Comparison of ENCODE assay signal across 8 mouse cellular contexts in genomic region chr1:56971441-56971861, GRCm38 (mm10). TPM values are rescaled to one million over a fixed set of nuclear protein-coding genes. Genes with fewer than 3 reads are reported as not detected.
A peak's percentile ranks its signal among the peaks of the same experiment; 100 is the strongest.
DNase-seq lines count a peak whose midpoint lies in the region; ATAC-seq and TF ChIP-seq lines count a peak whose summit lies in the region.
"Had no signal": no experiment of that assay in that cellular context is flagged by ENCODE, and none has a peak within 500 bp of the region (broad histone marks: within the 10 kb centered on the region; RNA-seq: fewer than 3 reads in every experiment).

No protein-coding gene starts in this region.

- peak overlapping the region; percentile 53; the same call in 1 of the 2 replicates for H3K9ac ChIP-seq in hindbrain, postnatal 0 days (replicated peaks; ENCODE audit: low read length)
- peak overlapping the region; percentile 64 for H3K9ac ChIP-seq in midbrain, embryonic 13.5 days (replicated peaks)

- DNase-seq in embryo, embryonic 10.5 days (ENCODE audit: low spot score), result peak; percentile 66
- DNase-seq in hindbrain, postnatal 0 days (ENCODE audit: low spot score), result no peak
- DNase-seq in spleen, adult 12 weeks (ENCODE audit: low spot score), result no peak

- 0% methylated on average over 29 of the region's 29 CpGs for WGBS in hindbrain, postnatal 0 days
- WGBS in midbrain, embryonic 13.5 days, result 0% methylated on average over 27 of the region's 29 CpGs

- 0 out of 2 replicates have a peak overlapping the region, but pooled peaks have one; percentile 11 for H3K27ac ChIP-seq in hindbrain, postnatal 0 days
- no peak overlapping the region for H3K27ac ChIP-seq in midbrain, embryonic 13.5 days

- peaks cover 44% of the 10 kb centered on the region for H3K4me1 ChIP-seq in megakaryocyte, embryonic 14.5 days
- peaks cover 3% of the 10 kb centered on the region; the same call in 1 of the 2 replicates for H3K4me1 ChIP-seq in hindbrain, postnatal 0 days (ENCODE audit: insufficient read depth, low read length)
- H3K4me1 ChIP-seq in midbrain, embryonic 13.5 days (replicated peaks), result peaks cover 34% of the 10 kb centered on the region

- H3K36me3 ChIP-seq in megakaryocyte, embryonic 14.5 days (replicated peaks; ENCODE audit: low read length), result no peaks in the 10 kb centered on the region
- H3K36me3 ChIP-seq in hindbrain, postnatal 0 days (ENCODE audit: insufficient read depth, low read length), result no peaks in the 10 kb centered on the region
- H3K36me3 ChIP-seq in midbrain, embryonic 13.5 days, result no peaks in the 10 kb centered on the region

- H3K27me3 ChIP-seq in megakaryocyte, embryonic 14.5 days (replicated peaks), result peaks cover 79% of the 10 kb centered on the region
- H3K27me3 ChIP-seq in hindbrain, postnatal 0 days (ENCODE audit: insufficient read depth, low read length), result peaks cover 43% of the 10 kb centered on the region
- H3K27me3 ChIP-seq in midbrain, embryonic 13.5 days, result peaks cover 62% of the 10 kb centered on the region

- H3K9me3 ChIP-seq in megakaryocyte, embryonic 14.5 days, result no peaks in the 10 kb centered on the region
- H3K9me3 ChIP-seq in hindbrain, postnatal 0 days (ENCODE audit: low read length), result no peaks in the 10 kb centered on the region
- no peaks in the 10 kb centered on the region for H3K9me3 ChIP-seq in midbrain, embryonic 13.5 days

- ATAC-seq in megakaryocyte, adult 5-6 weeks (ENCODE audit: poor library complexity, severe bottlenecking), result no peak
- no peak for ATAC-seq in hindbrain, postnatal 0 days
- ATAC-seq in midbrain, embryonic 13.5 days, result no peak
- no peak for ATAC-seq in frontal cortex, adult (ENCODE audit: low TSS enrichment)

- peak overlapping the region; percentile 92 for H3K4me3 ChIP-seq in megakaryocyte, embryonic 14.5 days (replicated peaks)
- peak overlapping the region; percentile 73 for H3K4me3 ChIP-seq in hindbrain, postnatal 0 days (ENCODE audit: low read length)
- peak overlapping the region; percentile 66 for H3K4me3 ChIP-seq in midbrain, embryonic 13.5 days (replicated peaks)

- peak overlapping the region; percentile 85 for H3K4me2 ChIP-seq in hindbrain, postnatal 0 days (ENCODE audit: low read depth, low read length)
- H3K4me2 ChIP-seq in midbrain, embryonic 13.5 days (replicated peaks), result peak overlapping the region; percentile 96

- TF ChIP-seq CTCF in hindbrain, postnatal 0 days (IDR thresholded peaks at IDR 0.05; ENCODE audit: low read depth), result no peak

RNA-seq across cellular contexts. Expression of gene Satb2, which starts 7.0 kb away (rescaled TPM):
- 0.15 TPM in 1 of 2 replicates, not detected in the other for polyA plus RNA-seq in megakaryocyte, embryonic 14.5 days (2012; ENCODE audit: insufficient read depth, low replicate concordance)
- total RNA-seq in megakaryocyte, adult 5-6 weeks (2015), result 1.1 and 1.2 TPM in 2 replicates
- 0.29 and 0.98 TPM in 2 replicates for total RNA-seq in megakaryocyte, adult 5-6 weeks (2017)
- 1.7 and 3.4 TPM in 2 replicates for total RNA-seq in hindbrain, postnatal 0 days (2014; rRNA removed)
- 1.1 TPM in 2 replicates for polyA plus RNA-seq in hindbrain, postnatal 0 days (2015; fragmentation: Nextera tagmentation; extraction: Ambion mirVana)
- polyA plus RNA-seq in midbrain, embryonic 13.5 days (2015; fragmentation: Nextera tagmentation; extraction: Ambion mirVana), result 0.80 and 1.9 TPM in 2 replicates
- polyA plus RNA-seq: erythroblast, embryonic 14.5 days had no signal
